Mouse (Mus musculus) ES-Bruce4 (cell line): ENCODE data around the gene Krt28.

Source experiments
- CTCF ChIP-seq: IDR thresholded peaks from one replicate; pipeline ENCODE4 v1.8.1; 2011; ENCODE audit warnings: low read depth, low read length
- EP300 ChIP-seq: IDR thresholded peaks from 2 replicates; pipeline ENCODE4 v1.6.1; 2011; ENCODE audit warnings: low read depth, low read length; ENCODE audit not compliant: insufficient read depth
- POLR2A ChIP-seq: IDR thresholded peaks from one replicate; pipeline ENCODE4 v1.8.1; 2011; ENCODE audit warnings: low read length; ENCODE audit not compliant: insufficient read depth

GRCm38 (mm10) chr11:99396034-99396433, 21.3 kb upstream of the Krt28 start:
- TF ChIP-seq POLR2A = no peak
- TF ChIP-seq CTCF = no peak
- TF ChIP-seq EP300 = no peak
